Mouse (Mus musculus) megakaryocyte, embryonic 14.5 days (primary cell): ENCODE results near the gene Tial1. TPM values are rescaled to one million over a fixed set of nuclear protein-coding genes. Genes with fewer than 3 reads are reported as not detected.

Source experiments
- H3K27me3 ChIP-seq: replicated peaks from 2 replicates; pipeline ENCODE3; 2012; ENCODE audit warnings: inconsistent platforms
- H3K36me3 ChIP-seq: replicated peaks from 2 replicates; pipeline ENCODE3; 2012; ENCODE audit warnings: low read length, inconsistent platforms, mixed read lengths
- H3K4me1 ChIP-seq: 2 replicates; pipeline ENCODE4 v1.6.1; 2012; ENCODE audit warnings: inconsistent platforms
- H3K4me3 ChIP-seq: replicated peaks from 2 replicates; pipeline ENCODE3; 2012; ENCODE audit warnings: moderate library complexity, mild to moderate bottlenecking, inconsistent platforms
- H3K9me3 ChIP-seq: 2 replicates; pipeline ENCODE4 v1.6.1; 2012; ENCODE audit warnings: inconsistent platforms
- FLI1 ChIP-seq: IDR thresholded peaks from 2 replicates; pipeline ENCODE4 v1.6.1; 2012; ENCODE audit warnings: low read length, inconsistent platforms, mixed read lengths
- GATA1 ChIP-seq: IDR thresholded peaks from 3 replicates; pipeline ENCODE4 v1.6.1; 2012; ENCODE audit warnings: mixed read lengths, low read length, inconsistent platforms, borderline replicate concordance
- polyA plus RNA-seq: library from polyadenylated mRNA; stranded (reverse); fragments of >175 nt; gene quantifications from 2 replicates; pipeline ENCODE4 v1.2.3, GENCODE M21; 2012; ENCODE audit warnings: low replicate concordance; ENCODE audit not compliant: insufficient read depth

Tial1 gene
- 63.5 and 82.1 TPM in 2 replicates for polyA plus RNA-seq

GRCm38 (mm10) chr7:128461285-128462215 is at the start of gene Tial1:
TSS of gene Tial1 (minus strand) at chr7:128461717.
- H3K27me3 ChIP-seq: no peaks in the 10 kb centered on the region
- no peaks in the 10 kb centered on the region for H3K9me3 ChIP-seq
- peak within 1 kb of the TSS; percentile 99 for H3K4me3 ChIP-seq
- H3K36me3 ChIP-seq: no peaks in the 10 kb centered on the region
- peaks cover 35% of the 10 kb centered on the region for H3K4me1 ChIP-seq
- TF ChIP-seq FLI1 (no peak), GATA1 (no peak)

GRCm38 (mm10) chr7:128504091-128504490 is 42.6 kb upstream of the Tial1 start:
- no peaks in the 10 kb centered on the region for H3K4me1 ChIP-seq
- peaks cover 4% of the 10 kb centered on the region; the same call in 1 of the 2 replicates for H3K9me3 ChIP-seq
- TF ChIP-seq GATA1: no peak
- TF ChIP-seq FLI1: no peak
- peaks cover 28% of the 10 kb centered on the region for H3K27me3 ChIP-seq
- no peak overlapping the region for H3K4me3 ChIP-seq
- no peaks in the 10 kb centered on the region for H3K36me3 ChIP-seq

- Histone ChIP-seq H3K9me3 (peaks cover 14% of the 10 kb centered on the region), H3K27me3 (peaks cover 21% of the 10 kb centered on the region), H3K4me3 (no peak overlapping the region), H3K36me3 (no peaks in the 10 kb centered on the region), H3K4me1 (peaks cover 5% of the 10 kb centered on the region)
- TF ChIP-seq FLI1: no peak
- no peak for TF ChIP-seq GATA1
Measured at GRCm38 (mm10) chr7:128499801-128500200, 38.3 kb upstream of the Tial1 start.

DNA sequence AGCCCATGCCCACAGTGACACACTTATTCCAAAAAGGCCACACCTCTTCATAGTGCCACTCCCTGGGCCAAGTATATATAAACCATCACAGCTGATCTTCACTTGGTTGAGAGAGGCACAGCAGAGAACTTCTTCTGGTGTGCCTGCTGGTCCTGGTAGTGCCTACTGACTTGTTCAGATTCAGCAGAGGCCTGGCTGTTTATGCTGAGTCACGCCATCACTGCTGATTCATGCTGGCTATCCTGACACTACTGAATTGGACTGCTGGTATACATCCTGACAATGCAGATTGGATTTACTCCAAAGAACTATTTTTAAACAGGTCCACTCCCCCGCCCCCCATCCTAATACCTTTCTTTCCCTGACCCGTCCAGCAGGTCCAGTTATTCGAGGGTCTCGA is 33.0 kb upstream of the Tial1 start:
- peaks cover 7% of the 10 kb centered on the region for H3K27me3 ChIP-seq
- H3K4me1 ChIP-seq: peaks cover 13% of the 10 kb centered on the region
- TF ChIP-seq GATA1 (no peak), FLI1 (no peak)
- no peaks in the 10 kb centered on the region for H3K36me3 ChIP-seq
- no peak overlapping the region for H3K4me3 ChIP-seq
- H3K9me3 ChIP-seq: peaks cover 11% of the 10 kb centered on the region

- Histone ChIP-seq H3K27me3 (no peaks in the 10 kb centered on the region), H3K36me3 (peaks cover 2% of the 10 kb centered on the region), H3K9me3 (peaks cover 39% of the 10 kb centered on the region), H3K4me1 (peaks cover under 1% of the 10 kb centered on the region; the same call in 1 of the 2 replicates), H3K4me3 (no peak overlapping the region)
- TF ChIP-seq GATA1: no peak
Measured at GRCm38 (mm10) chr7:128488986-128489385, 27.5 kb upstream of the Tial1 start.

GRCm38 (mm10) chr7:128474322-128474721 is 12.8 kb upstream of the Tial1 start:
- Histone ChIP-seq H3K4me1 (peaks cover 13% of the 10 kb centered on the region), H3K4me3 (no peak overlapping the region), H3K27me3 (peaks cover 4% of the 10 kb centered on the region), H3K9me3 (peaks cover 7% of the 10 kb centered on the region; the same call in 1 of the 2 replicates), H3K36me3 (no peaks in the 10 kb centered on the region)
- TF ChIP-seq FLI1: no peak
- TF ChIP-seq GATA1: no peak

DNA sequence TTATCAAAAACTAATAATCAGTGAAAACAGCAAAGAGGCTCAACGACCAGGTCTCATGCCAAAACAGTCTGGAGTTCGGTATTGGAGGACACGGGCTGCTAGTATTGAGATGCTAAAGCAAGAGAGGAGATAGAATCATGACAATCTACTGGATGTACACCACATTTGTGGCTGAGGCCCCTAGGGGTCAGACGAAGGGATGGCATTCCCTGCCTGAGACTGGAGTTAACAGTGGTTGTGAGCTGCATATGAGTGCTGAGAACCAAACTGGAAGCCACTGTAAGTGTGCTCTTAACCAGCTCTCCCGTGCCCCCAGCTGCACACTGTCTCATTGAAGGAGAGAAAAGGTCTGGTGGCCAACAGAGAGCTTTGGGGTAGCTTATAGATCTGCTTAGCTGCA is 889 bp upstream of the Tial1 start:
- Histone ChIP-seq H3K36me3 (no peaks in the 10 kb centered on the region), H3K4me1 (peaks cover 33% of the 10 kb centered on the region), H3K27me3 (no peaks in the 10 kb centered on the region), H3K4me3 (peak overlapping the region; percentile 99), H3K9me3 (no peaks in the 10 kb centered on the region)
- TF ChIP-seq FLI1 (no peak), GATA1 (no peak)

DNA sequence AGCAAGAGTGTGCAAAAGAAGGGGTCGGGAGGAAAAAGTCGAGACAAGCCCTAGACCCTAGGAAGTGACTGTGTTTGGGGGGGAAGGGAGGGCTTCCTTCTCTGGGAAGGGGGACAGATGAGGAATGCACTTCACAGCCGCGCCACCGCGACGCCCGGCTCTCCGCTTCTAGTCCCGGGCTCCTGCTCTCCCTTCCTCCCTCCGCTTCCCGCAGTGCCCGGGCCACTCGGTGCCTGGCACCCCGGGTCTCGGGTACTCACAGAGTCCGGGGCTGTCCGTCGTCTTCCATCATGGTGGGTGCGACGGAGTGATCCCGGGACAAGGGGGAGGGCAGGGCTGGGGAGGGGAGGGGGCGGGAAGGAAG is 670 bp downstream of the Tial1 start:
- peaks cover 36% of the 10 kb centered on the region for H3K4me1 ChIP-seq
- peaks cover 2% of the 10 kb centered on the region for H3K36me3 ChIP-seq
- H3K9me3 ChIP-seq: no peaks in the 10 kb centered on the region
- H3K4me3 ChIP-seq: peak overlapping the region; percentile 99
- no peaks in the 10 kb centered on the region for H3K27me3 ChIP-seq
- TF ChIP-seq FLI1 (no peak), GATA1 (no peak)

- Histone ChIP-seq H3K4me1 (peaks cover 37% of the 10 kb centered on the region), H3K4me3 (peak overlapping the region; percentile 99), H3K27me3 (no peaks in the 10 kb centered on the region), H3K36me3 (peaks cover 4% of the 10 kb centered on the region), H3K9me3 (no peaks in the 10 kb centered on the region)
- TF ChIP-seq FLI1 (no peak), GATA1 (no peak)
Measured at GRCm38 (mm10) chr7:128460131-128460864, 1.2 kb downstream of the Tial1 start.

GRCm38 (mm10) chr7:128459791-128460130 is 1.8 kb downstream of the Tial1 start:
- no peaks in the 10 kb centered on the region for H3K27me3 ChIP-seq
- peaks cover 8% of the 10 kb centered on the region for H3K36me3 ChIP-seq
- H3K4me1 ChIP-seq: peaks cover 38% of the 10 kb centered on the region
- no peaks in the 10 kb centered on the region for H3K9me3 ChIP-seq
- peak overlapping the region; percentile 99 for H3K4me3 ChIP-seq
- TF ChIP-seq GATA1: no peak
- TF ChIP-seq FLI1: no peak
